Mouse (Mus musculus): Measurements from ENCODE around the gene Nfasc. TPM values are rescaled to one million over a fixed set of nuclear protein-coding genes. Genes with fewer than 3 reads are reported as not detected.

Nfasc gene
- total RNA-seq, 2 experiments from 2014 or later, result 141 to 168 TPM

GRCm38 (mm10) chr1:132542762-132543306 is 198.8 kb downstream of the Nfasc start, which contains the start of gene Cntn2:
Gene Cntn2, minus strand, starts transcription at chr1:132543256.
- peak; percentile 49 to 72 for DNase-seq (ENCODE audit: low spot score in 2 of 2)

GRCm38 (mm10) chr1:132541824-132542599 is 199.6 kb downstream of the Nfasc start:
- no peak for DNase-seq (ENCODE audit: low spot score in 2 of 2)

GRCm38 (mm10) chr1:132541171-132541823 is 200.3 kb downstream of the Nfasc start:
- no peak for DNase-seq (ENCODE audit: low spot score in 2 of 2)

- DNase-seq (ENCODE audit: low spot score in 2 of 2), result no peak
Observed at GRCm38 (mm10) chr1:132540701-132541100, 200.9 kb downstream of the Nfasc start.

GRCm38 (mm10) chr1:132537736-132538135 is 203.9 kb downstream of the Nfasc start:
- DNase-seq (ENCODE audit: low spot score in 2 of 2), result no peak

GRCm38 (mm10) chr1:132536416-132536815 is 205.2 kb downstream of the Nfasc start:
- DNase-seq (ENCODE audit: low spot score in 2 of 2), result no peak

GRCm38 (mm10) chr1:132535541-132535940 is 206.1 kb downstream of the Nfasc start:
- DNase-seq (ENCODE audit: low spot score in 2 of 2), result no peak

- DNase-seq (ENCODE audit: low spot score in 2 of 2), result no peak
Observed at GRCm38 (mm10) chr1:132533840-132534239, 207.8 kb downstream of the Nfasc start.

GRCm38 (mm10) chr1:132532521-132532920 is 209.1 kb downstream of the Nfasc start:
- no peak for DNase-seq (ENCODE audit: low spot score in 2 of 2)

- no peak for DNase-seq (ENCODE audit: low spot score in 2 of 2)
Observed at GRCm38 (mm10) chr1:132530631-132531191, 210.9 kb downstream of the Nfasc start.

GRCm38 (mm10) chr1:132528647-132529334 is 212.8 kb downstream of the Nfasc start:
- DNase-seq (ENCODE audit: low spot score in 2 of 2), result no peak

GRCm38 (mm10) chr1:132528071-132528470 is 213.5 kb downstream of the Nfasc start:
- no peak for DNase-seq (ENCODE audit: low spot score in 2 of 2)

GRCm38 (mm10) chr1:132525832-132526231 is 215.8 kb downstream of the Nfasc start:
- peak; percentile 88 to 89 for DNase-seq (ENCODE audit: low spot score in 2 of 2)

GRCm38 (mm10) chr1:132523920-132524319 is 217.7 kb downstream of the Nfasc start:
- DNase-seq (ENCODE audit: low spot score in 2 of 2), result peak in 1 of 2 experiments; percentile 44

GRCm38 (mm10) chr1:132523048-132523447 is 218.5 kb downstream of the Nfasc start:
- no peak for DNase-seq (ENCODE audit: low spot score in 2 of 2)

GRCm38 (mm10) chr1:132520764-132521163 is 220.8 kb downstream of the Nfasc start:
- DNase-seq (ENCODE audit: low spot score in 2 of 2), result peak; percentile 73 to 78

GRCm38 (mm10) chr1:132519734-132520133 is 221.9 kb downstream of the Nfasc start:
- DNase-seq (ENCODE audit: low spot score in 2 of 2), result no peak

GRCm38 (mm10) chr1:132518621-132519020 is 223.0 kb downstream of the Nfasc start:
- DNase-seq (ENCODE audit: low spot score in 2 of 2), result peak in 1 of 2 experiments; percentile 15

GRCm38 (mm10) chr1:132516776-132517175 is 224.8 kb downstream of the Nfasc start:
- peak in 1 of 2 experiments; percentile 19 for DNase-seq (ENCODE audit: low spot score in 2 of 2)

GRCm38 (mm10) chr1:132515339-132515738 is 226.3 kb downstream of the Nfasc start:
- no peak for DNase-seq (ENCODE audit: low spot score in 2 of 2)
